Mouse (Mus musculus) MEL (cell line): ENCODE measurements around the gene Hist1h2ak.
"Not testable (repeated sequence)": the region's sequence is repeated elsewhere in the genome, so short reads cannot be mapped to it uniquely, and the experiment has no call there.

Experiments used
- CTCF ChIP-seq, 3 experiments: IDR thresholded peaks in 2 of 3; conservative IDR thresholded peaks in 1 of 3; 2 replicates each; pipeline ENCODE4 v1.5.1; 2011 to 2012; ENCODE audit warnings: low read length in 3 of 3, low read depth in 2 of 3, mild to moderate bottlenecking in 2 of 3, improper control_type of control experiment in 1 of 3, inconsistent platforms in 1 of 3, mixed read lengths in 1 of 3, moderate library complexity in 1 of 3; ENCODE audit not compliant: control insufficient read depth in 1 of 3, insufficient read depth in 1 of 3, poor library complexity in 1 of 3, severe bottlenecking in 1 of 3
- EP300 ChIP-seq, 2 experiments: IDR thresholded peaks; 2 replicates each; pipeline ENCODE4 v1.6.1; 2011; ENCODE audit warnings: improper control_type of control experiment in 2 of 2, low read length in 2 of 2, low read depth in 1 of 2, mild to moderate bottlenecking in 1 of 2
- MAFK ChIP-seq: IDR thresholded peaks from 2 replicates; pipeline ENCODE4 v1.6.1; 2011; ENCODE audit warnings: low read depth, mild to moderate bottlenecking, low read length, improper control_type of control experiment, borderline replicate concordance
- MAX ChIP-seq: IDR thresholded peaks from 2 replicates; pipeline ENCODE4 v1.6.1; 2011; ENCODE audit warnings: low read length, improper control_type of control experiment
- POLR2A ChIP-seq, 2 experiments: IDR thresholded peaks; 2 replicates each; pipeline ENCODE4 v1.6.1; 2011 to 2012; ENCODE audit warnings: low read length in 2 of 2, mild to moderate bottlenecking in 2 of 2, control low read depth in 1 of 2, improper control_type of control experiment in 1 of 2, low read depth in 1 of 2, moderate library complexity in 1 of 2; ENCODE audit not compliant: control insufficient read depth in 1 of 2, insufficient read depth in 1 of 2, poor library complexity in 1 of 2
- POLR2AphosphoS5 ChIP-seq: IDR thresholded peaks from 2 replicates; pipeline ENCODE4 v1.6.1; 2012; ENCODE audit warnings: low read depth, borderline replicate concordance, mild to moderate bottlenecking, inconsistent platforms, low read length, moderate library complexity, mixed read lengths
- SIN3A ChIP-seq: IDR thresholded peaks from 2 replicates; pipeline ENCODE4 v1.6.1; 2012; ENCODE audit warnings: low read length, improper control_type of control experiment, inconsistent platforms
- TAL1 ChIP-seq: IDR thresholded peaks from 2 replicates; pipeline ENCODE4 v1.6.1; 2012; ENCODE audit warnings: mild to moderate bottlenecking, inconsistent platforms, low read length, moderate library complexity, mixed read lengths
- TCF12 ChIP-seq: IDR thresholded peaks from 2 replicates; pipeline ENCODE4 v1.6.1; 2014; ENCODE audit warnings: low read depth, mild to moderate bottlenecking, inconsistent platforms, low read length, improper control_type of control experiment, moderate library complexity
- UBTF ChIP-seq: IDR thresholded peaks from 2 replicates; pipeline ENCODE4 v1.6.1; 2012; ENCODE audit warnings: low read depth, mild to moderate bottlenecking, inconsistent platforms, low read length, improper control_type of control experiment, moderate library complexity, borderline replicate concordance; ENCODE audit not compliant: insufficient read depth
- USF1 ChIP-seq: IDR thresholded peaks from 2 replicates; pipeline ENCODE4 v1.6.1; 2014; ENCODE audit warnings: low read depth, mild to moderate bottlenecking, inconsistent platforms, low read length, improper control_type of control experiment, moderate library complexity

DNA sequence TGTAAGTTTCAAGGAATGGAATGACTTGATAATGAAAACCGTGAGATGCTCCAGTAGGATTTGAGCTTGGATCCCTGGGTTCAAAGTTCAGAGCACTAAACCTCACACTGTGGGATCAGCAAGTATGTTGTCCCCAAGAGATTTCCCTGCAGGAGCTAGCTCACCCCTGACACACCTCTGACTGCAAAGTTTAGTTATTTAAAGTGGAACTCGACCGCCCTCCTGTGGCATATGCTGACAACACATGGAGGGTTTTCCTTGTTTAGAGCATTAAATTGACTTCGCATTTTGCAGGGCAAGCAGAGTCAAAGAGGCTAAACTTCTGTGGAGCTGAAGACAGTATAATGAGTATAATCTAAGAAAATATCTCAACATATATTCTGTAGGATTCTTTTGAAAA lies 49.4 kb upstream of the Hist1h2ak start:
- TF ChIP-seq CTCF (IDR thresholded peaks at IDR 0.05 in 2 of 3, conservative IDR thresholded peaks at IDR 0.05 in 1 of 3; ENCODE audit: control insufficient read depth in 1 of 3, insufficient read depth in 1 of 3, low read depth in 2 of 3, low read length in 3 of 3, poor library complexity in 1 of 3, severe bottlenecking in 1 of 3); TAL1; EP300 (IDR thresholded peaks at IDR 0.05; ENCODE audit: low read depth in 1 of 2, low read length in 2 of 2); POLR2AphosphoS5; MAFK; USF1; POLR2A (IDR thresholded peaks at IDR 0.05; ENCODE audit: control insufficient read depth in 1 of 2, insufficient read depth in 1 of 2, low read depth in 1 of 2, low read length in 2 of 2, poor library complexity in 1 of 2); UBTF; TCF12; SIN3A; MAX: not testable (repeated sequence)
